Mouse (Mus musculus) adipocyte (in vitro differentiated cells): Measurements from ENCODE around the gene Taf4.

ENCODE experiments used
- DNase-seq: peaks from one replicate; pipeline ENCODE4 v3.0.0-alpha.2; 2016; ENCODE audit warnings: low spot score

Taf4 gene

GRCm38 (mm10) chr2:179982715-179983114 is 6.3 kb upstream of the Taf4 start:
- no peak for DNase-seq

DNA sequence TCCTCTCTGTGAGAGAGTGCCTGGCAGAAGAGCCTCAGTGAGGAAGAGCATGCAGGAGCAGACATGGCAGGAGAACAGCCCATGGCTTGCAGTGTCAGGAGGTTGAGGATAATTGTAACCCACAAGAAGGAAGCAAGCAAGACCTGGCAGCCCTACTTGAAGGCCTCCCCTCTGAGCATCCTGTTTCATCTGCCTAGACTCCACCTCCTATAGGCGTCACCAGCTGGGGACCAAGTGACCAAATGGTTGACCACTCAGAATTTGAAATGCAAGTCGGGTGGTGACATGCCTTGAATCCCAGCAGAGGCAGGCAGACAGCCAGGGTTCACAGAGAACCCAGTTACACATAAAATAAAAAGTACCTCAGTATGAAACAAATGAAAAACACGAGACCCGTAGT is 4.2 kb upstream of the Taf4 start:
- DNase-seq = no peak

DNA sequence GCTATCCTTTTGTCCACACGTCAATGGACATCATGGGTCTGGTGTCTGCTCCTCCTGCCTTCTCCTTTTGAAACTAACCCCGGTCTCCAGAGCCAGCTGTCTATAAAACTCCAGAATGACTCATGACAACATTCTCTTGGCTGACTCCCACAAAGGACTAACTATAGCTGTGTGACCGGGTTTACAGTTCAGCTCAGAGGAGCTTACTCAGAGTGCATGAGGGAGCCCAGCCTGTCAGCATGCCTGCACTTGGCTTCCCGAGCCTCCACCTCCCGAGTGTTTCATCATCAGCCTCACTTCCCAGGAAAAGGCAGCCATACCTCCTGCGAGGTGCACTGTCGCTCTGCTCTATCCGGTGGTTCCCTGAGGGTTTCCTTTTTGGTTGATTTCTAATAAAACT is 3.4 kb upstream of the Taf4 start:
- DNase-seq = peak; percentile 92

DNA sequence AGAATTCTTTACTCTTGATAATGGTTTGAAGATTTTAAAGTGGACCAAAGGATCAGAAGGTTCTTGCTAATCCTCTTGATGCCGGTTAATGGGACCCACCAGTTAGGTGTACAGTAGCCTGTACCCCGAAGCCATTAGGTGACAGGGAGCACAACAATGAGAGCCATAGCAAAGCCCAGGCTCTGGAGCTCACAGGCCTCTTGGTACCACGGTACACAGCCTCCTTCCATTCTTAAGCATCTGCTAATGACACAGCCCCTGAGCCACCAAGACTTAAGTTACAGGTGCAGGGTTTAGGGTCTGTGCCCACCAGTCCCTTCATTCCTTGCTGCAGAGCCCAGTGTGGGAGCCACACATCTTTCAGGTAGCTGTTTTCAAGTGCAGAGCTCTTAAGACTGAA is 1.8 kb upstream of the Taf4 start:
- no peak for DNase-seq

DNA sequence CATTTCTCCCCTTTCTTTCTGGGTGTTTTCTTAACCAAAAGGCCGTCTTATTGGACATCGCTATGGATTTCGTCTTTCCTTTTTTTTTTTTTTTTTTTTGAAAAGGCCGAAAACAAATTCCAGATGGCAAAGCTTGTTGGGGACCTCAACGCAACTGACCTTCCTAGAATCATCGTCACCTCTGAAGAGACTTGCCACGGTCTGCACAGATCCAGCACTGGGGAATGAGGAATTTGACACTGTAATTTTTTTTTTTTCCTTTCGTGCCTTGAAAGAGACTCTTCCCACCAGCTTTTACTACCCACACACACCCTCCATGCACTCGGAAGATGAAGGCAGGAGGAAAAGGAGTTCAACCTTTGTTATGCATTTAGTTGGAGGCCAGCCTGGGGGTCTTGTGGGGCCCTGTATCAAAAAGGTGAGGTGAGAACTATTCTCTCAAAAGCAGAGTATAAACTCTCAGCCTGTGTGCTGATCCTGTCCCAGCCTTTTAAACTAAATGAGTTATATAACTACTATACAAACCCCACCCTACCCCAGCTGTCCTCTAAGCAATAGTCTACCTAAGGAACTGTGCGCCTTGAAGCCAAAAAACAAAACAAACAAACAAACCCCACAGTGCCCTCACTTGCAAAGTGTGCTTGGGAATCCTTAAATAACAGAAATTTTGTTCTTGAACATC is 1.0 kb upstream of the Taf4 start:
- DNase-seq = no peak

GRCm38 (mm10) chr2:179976295-179976627 is 185 bp downstream of the Taf4 start:
- no peak for DNase-seq

DNA sequence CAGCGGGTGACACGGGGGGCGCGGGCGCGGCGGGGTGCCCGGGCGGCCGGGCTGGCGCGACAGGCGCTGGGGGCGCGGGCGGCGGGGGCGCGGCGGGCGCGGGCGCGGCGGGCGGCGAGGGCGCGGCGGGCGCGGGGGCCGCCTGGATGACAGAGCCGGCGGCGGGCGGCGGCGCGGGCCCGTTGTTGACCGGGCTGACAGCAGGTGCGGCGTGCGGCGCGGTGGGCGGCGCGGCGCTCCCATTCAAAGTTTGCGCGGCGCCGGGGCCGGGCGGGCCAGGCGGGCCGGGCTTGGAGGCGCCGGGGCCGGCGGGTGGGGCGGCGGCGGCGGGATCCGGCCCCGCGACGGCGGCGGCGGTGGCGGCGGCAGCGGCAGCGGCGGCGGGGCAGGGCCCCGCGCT is 595 bp downstream of the Taf4 start:
- DNase-seq = no peak

- DNase-seq = no peak
Measured at GRCm38 (mm10) chr2:179974651-179975471, 1.6 kb downstream of the Taf4 start.

- DNase-seq = peak; percentile 29
Measured at GRCm38 (mm10) chr2:179973871-179974628, 2.4 kb downstream of the Taf4 start.

GRCm38 (mm10) chr2:179972406-179972805 is 4.0 kb downstream of the Taf4 start:
- DNase-seq = no peak

GRCm38 (mm10) chr2:179971891-179972290 is 4.6 kb downstream of the Taf4 start:
- no peak for DNase-seq

DNA sequence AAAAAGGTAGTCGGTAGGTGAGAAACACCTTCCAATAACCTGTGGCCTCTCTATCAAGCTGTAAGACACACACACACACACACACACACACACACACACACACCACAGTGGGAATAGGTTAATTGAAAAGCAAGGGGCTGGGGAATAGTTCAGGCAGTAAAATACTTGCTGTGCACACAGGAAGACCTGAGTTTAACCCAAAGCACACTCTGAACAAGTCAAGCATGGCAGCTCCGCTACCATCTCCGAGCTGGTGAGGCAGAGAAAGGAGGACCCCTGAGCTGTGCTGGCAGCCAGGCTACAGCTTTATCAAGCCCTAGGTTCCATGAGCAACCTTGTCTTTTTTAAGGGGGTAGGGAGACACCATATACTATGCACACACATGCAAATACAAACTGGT is 7.3 kb downstream of the Taf4 start:
- DNase-seq = no peak

GRCm38 (mm10) chr2:179967633-179968032 is 8.8 kb downstream of the Taf4 start:
- no peak for DNase-seq

DNA sequence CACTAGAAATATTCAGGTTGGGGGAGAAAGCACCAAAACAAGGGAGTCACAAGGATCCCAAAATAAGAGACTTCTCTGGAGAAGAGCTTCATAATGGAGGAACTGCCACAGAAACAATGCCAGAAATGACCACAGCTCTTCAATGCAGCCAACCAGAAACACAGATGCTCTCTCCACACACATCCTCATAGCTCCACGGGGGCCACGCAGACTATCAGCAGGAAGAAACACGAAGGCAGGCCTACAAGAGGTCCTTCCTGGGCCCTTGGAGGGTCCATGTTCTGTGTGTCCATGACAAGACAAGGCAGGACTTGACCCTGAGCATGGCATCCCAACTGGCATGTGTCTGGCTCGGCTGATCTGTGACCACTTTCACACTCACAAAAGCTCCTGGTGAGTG is 15.0 kb downstream of the Taf4 start:
- DNase-seq = no peak

GRCm38 (mm10) chr2:179960327-179960726 is 16.1 kb downstream of the Taf4 start:
- no peak for DNase-seq

- DNase-seq = peak; percentile 81
Measured at GRCm38 (mm10) chr2:179959391-179959790, 17.1 kb downstream of the Taf4 start.

GRCm38 (mm10) chr2:179951542-179952524 is 24.6 kb downstream of the Taf4 start:
- no peak for DNase-seq

- DNase-seq = no peak
Measured at GRCm38 (mm10) chr2:179948820-179949219, 27.6 kb downstream of the Taf4 start.

- DNase-seq = no peak
Measured at GRCm38 (mm10) chr2:179947607-179948006, 28.8 kb downstream of the Taf4 start.

GRCm38 (mm10) chr2:179946496-179946895 is 29.9 kb downstream of the Taf4 start:
- DNase-seq = no peak

- no peak for DNase-seq
Measured at GRCm38 (mm10) chr2:179945051-179945450, 31.4 kb downstream of the Taf4 start.

DNA sequence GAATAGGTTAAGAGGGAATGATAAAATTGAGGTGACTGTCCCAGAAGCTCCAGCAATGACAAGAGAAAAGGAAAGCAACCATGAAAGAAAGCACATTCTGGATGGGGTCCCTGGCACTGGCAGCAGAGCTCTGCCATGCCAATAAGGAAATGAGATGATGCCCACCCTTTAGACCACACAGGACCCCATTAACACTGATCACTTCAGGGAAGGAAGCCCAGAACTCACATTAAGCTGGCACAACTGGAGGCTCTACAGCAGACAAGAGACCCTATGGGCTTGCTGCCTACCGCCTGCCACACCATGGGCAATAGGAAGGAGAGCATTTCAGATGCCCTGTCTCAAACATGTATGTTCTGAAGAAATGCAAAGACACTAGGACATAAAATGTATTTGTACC is 34.8 kb downstream of the Taf4 start:
- no peak for DNase-seq
